In the genomic region with DNA sequence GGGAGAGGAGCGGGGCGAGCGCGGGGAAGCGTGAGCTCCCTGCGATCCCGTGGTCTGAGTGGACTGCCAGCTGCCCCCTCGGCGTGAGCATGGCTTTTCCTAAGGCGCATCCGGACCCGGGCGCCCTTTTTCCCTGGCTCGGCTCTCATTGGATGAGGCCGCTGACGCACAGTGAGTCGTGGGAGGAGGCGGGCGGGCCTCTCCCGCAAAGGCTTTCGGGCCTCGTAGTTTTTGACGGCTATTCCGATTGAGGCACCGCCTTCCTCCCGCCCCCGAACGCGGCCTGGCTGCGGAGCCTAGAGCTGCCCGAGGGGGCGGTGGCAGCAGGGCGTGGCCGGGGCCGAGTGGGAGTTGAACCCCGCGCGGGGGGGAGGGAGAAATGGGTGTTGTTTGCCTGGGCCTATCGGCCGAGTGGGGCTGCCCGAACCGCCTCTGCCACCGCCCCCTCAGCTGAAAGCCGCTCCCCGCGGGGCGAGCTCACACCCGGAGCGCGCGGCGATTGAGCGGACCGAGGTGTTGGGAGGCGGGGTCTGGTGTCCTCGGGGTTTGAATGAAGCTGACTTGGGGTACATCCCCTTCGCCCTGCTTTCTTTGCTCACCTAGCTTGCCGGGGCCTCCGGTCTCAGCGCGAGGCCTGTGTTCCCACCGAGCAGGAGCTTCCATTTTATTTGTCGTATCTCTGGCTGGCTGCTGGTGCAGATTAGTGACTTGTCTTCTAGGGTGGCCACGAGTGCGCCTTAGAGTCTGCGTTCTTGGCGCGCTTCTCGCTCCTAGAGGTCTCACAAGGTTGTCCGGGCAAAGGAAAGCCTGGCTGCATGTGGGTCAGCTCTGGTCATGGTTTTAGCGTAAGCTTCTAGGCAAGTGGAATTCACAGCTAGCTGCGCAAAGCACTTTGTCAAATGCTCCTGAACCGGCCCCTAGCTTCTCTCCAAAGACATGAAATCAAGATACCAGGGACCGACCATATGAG, we compare ENCODE assay signal across 7 mouse cellular contexts. TPM values are rescaled to one million over a fixed set of nuclear protein-coding genes. Genes with fewer than 3 reads are reported as not detected.
A peak's percentile ranks its signal among the peaks of the same experiment; 100 is the strongest.
DNase-seq lines count a peak whose midpoint lies in the region; ATAC-seq lines count a peak whose summit lies in the region.

No protein-coding gene starts in this region.

- no peaks in the 10 kb centered on the region for H3K36me3 ChIP-seq in intestine, embryonic 15.5 days
- peaks cover 13% of the 10 kb centered on the region for H3K36me3 ChIP-seq in midbrain, embryonic 10.5 days

- peak overlapping the region; percentile 65 for H3K9ac ChIP-seq in intestine, embryonic 15.5 days

- peaks cover 10% of the 10 kb centered on the region; the same call in 1 of the 2 replicates for H3K4me1 ChIP-seq in intestine, embryonic 15.5 days (replicated peaks)
- H3K4me1 ChIP-seq in midbrain, embryonic 10.5 days, result peaks cover 43% of the 10 kb centered on the region

- peak overlapping the region; percentile 81 for H3K4me2 ChIP-seq in intestine, embryonic 15.5 days (replicated peaks)

- ATAC-seq in intestine, embryonic 15.5 days, result peak; percentile 90

- peak overlapping the region; percentile 84 for H3K27ac ChIP-seq in intestine, embryonic 15.5 days
- H3K27ac ChIP-seq in midbrain, embryonic 10.5 days (replicated peaks), result peak overlapping the region; percentile 97

- H3K9me3 ChIP-seq in intestine, embryonic 15.5 days, result no peaks in the 10 kb centered on the region
- H3K9me3 ChIP-seq in midbrain, embryonic 10.5 days (replicated peaks), result no peaks in the 10 kb centered on the region

- DNase-seq in adrenal gland, adult 2 months, result peak; percentile 100
- DNase-seq in embryo, embryonic 11.5 days (ENCODE audit: low read depth, low spot score), result peak; percentile 97
- peak; percentile 98 to 100 for DNase-seq in gastrocnemius, postnatal 36 days
- peak; percentile 99 for DNase-seq in left cerebral cortex, postnatal 25 days (ENCODE audit: low spot score in 2 of 2)
- DNase-seq in midbrain, embryonic 10.5 days (ENCODE audit: low spot score), result peak; percentile 98
- DNase-seq in right cerebral cortex, postnatal 4 days, result peak; percentile 97

- H3K27me3 ChIP-seq in intestine, embryonic 15.5 days (replicated peaks), result no peaks in the 10 kb centered on the region
- H3K27me3 ChIP-seq in midbrain, embryonic 10.5 days (ENCODE audit: low read depth, poor library complexity, severe bottlenecking), result no peaks in the 10 kb centered on the region

- under 1% methylated on average over 70 of the region's 74 CpGs for WGBS in intestine, embryonic 15.5 days
- WGBS in midbrain, embryonic 10.5 days, result under 1% methylated on average over 73 of the region's 74 CpGs

- peak overlapping the region; percentile 65 for H3K4me3 ChIP-seq in intestine, embryonic 15.5 days (replicated peaks)
- peak overlapping the region; percentile 86 for H3K4me3 ChIP-seq in midbrain, embryonic 10.5 days

- intact Hi-C loops in gastrocnemius, postnatal 36 days (cut with DNase I), result loop anchor here (5.0 to 10.0 kb wide), 3 partner anchors 105 to 307 kb away; partner anchors contain the start of gene Dnah11
- intact Hi-C loops in left cerebral cortex, postnatal 25 days (cut with DNase I), result loop anchor here (5.0 to 10.0 kb wide), 4 partner anchors 70 to 545 kb away; partner anchors contain the start of gene Sp8

RNA-seq across cellular contexts. Expression of gene Sp4, which starts 0.9 kb away (rescaled TPM):
- total RNA-seq in adrenal gland, adult 2 months (2021), result 1 to 10 TPM; 7.4 to 7.8 TPM
- 1.3 and 1.8 TPM in 2 replicates for polyA plus RNA-seq in adrenal gland, adult 2 months (2012; rRNA removed)
- 1 to 10 TPM; 6.7 to 9.5 TPM for total RNA-seq in gastrocnemius, postnatal 36 days (2021)
- polyA plus RNA-seq in intestine, embryonic 15.5 days (2015; fragmentation: Nextera tagmentation; extraction: Ambion mirVana), result 5.6 and 5.9 TPM in 2 replicates
- total RNA-seq in left cerebral cortex, postnatal 25 days (2021), result 10 to 100 TPM; 29.6 to 31.2 TPM
- 10.2 and 15.1 TPM in 2 replicates for polyA plus RNA-seq in midbrain, embryonic 10.5 days (2016; fragmentation: Nextera tagmentation; extraction: Ambion mirVana)

Comparison
In these comparisons a context has a peak if more than half of its experiments do, and no peak if none do; other contexts are left out.
1. Peak in every context shown above with its lines: DNase-seq, ATAC-seq, H3K4me3 ChIP-seq and H3K27ac ChIP-seq.